Mouse (Mus musculus) CH12.LX (cell line): ENCODE measurements at regions not wholly inside any gene's neighbourhood (a gene's known extent, or its start where the extent isn't known, plus 50 kb on each side); places are given as distances from the start of the nearest gene placed in this dataset.

Experiments
- DNase-seq: peaks from one replicate; pipeline ENCODE4 v3.0.0-alpha.2; 2013; ENCODE audit errors: extremely low read depth
- H3K27ac ChIP-seq: 2 replicates; pipeline ENCODE4 v1.5.1; 2012; ENCODE audit warnings: low read depth, mild to moderate bottlenecking, control low read depth, moderate library complexity; ENCODE audit not compliant: insufficient read depth
- H3K27me3 ChIP-seq: replicated peaks from 2 replicates; pipeline ENCODE3; 2012; ENCODE audit warnings: inconsistent platforms
- H3K36me3 ChIP-seq, 2 experiments: replicated peaks in 1 of 2; 2 replicates each; pipeline versions ENCODE3 to v1.6.1; 2012; ENCODE audit warnings: inconsistent platforms in 1 of 2, low read length in 1 of 2, mild to moderate bottlenecking in 1 of 2, mixed read lengths in 1 of 2, moderate library complexity in 1 of 2; ENCODE audit not compliant: control insufficient read depth in 1 of 2, insufficient read depth in 1 of 2
- H3K4me1 ChIP-seq, 2 experiments: 2 replicates each; pipeline ENCODE4 v1.6.1; 2012; ENCODE audit warnings: inconsistent platforms in 1 of 2, moderate library complexity in 1 of 2; ENCODE audit not compliant: insufficient read depth in 2 of 2, control insufficient read depth in 1 of 2
- H3K4me2 ChIP-seq: 2 replicates; pipeline ENCODE4 v1.6.1; 2012; ENCODE audit warnings: low read depth, mild to moderate bottlenecking, control low read depth; ENCODE audit not compliant: poor library complexity, insufficient read depth, severe bottlenecking
- H3K4me3 ChIP-seq, 3 experiments: fragments of 150-350 bp in 1 of 3; sonication (generic) in 1 of 3; replicated peaks in 1 of 3; 2 replicates each; pipeline versions ENCODE3 to v1.5.1; 2011 to 2012; ENCODE audit warnings: low read depth in 2 of 3, low read length in 2 of 3, mild to moderate bottlenecking in 2 of 3, moderate library complexity in 2 of 3, control low read depth in 1 of 3, improper control_type of control experiment in 1 of 3, inconsistent platforms in 1 of 3, mixed read lengths in 1 of 3; ENCODE audit not compliant: poor library complexity in 1 of 3
- H3K79me2 ChIP-seq: replicated peaks from 2 replicates; pipeline ENCODE4 v1.6.1; 2012; ENCODE audit warnings: mild to moderate bottlenecking, moderate library complexity; ENCODE audit not compliant: control insufficient read depth, poor library complexity, insufficient read depth, severe bottlenecking; ENCODE audit errors: extremely low read depth
- H3K9ac ChIP-seq: 2 replicates; pipeline ENCODE4 v1.6.1; 2012; ENCODE audit warnings: low read depth, mild to moderate bottlenecking, control low read depth, moderate library complexity; ENCODE audit not compliant: insufficient read depth
- H3K9me3 ChIP-seq: replicated peaks from 2 replicates; pipeline ENCODE3; 2012; ENCODE audit warnings: low read length, inconsistent platforms, mixed read lengths
- CHD1 ChIP-seq: IDR thresholded peaks from 2 replicates; pipeline ENCODE4 v1.6.1; 2012; ENCODE audit warnings: low read depth, low read length, improper control_type of control experiment, inconsistent platforms
- CTCF ChIP-seq, 2 experiments: IDR thresholded peaks in 1 of 2; conservative IDR thresholded peaks in 1 of 2; 2 replicates each; pipeline ENCODE4 v1.5.1; 2011 to 2012; ENCODE audit warnings: low read depth in 2 of 2, low read length in 2 of 2, improper control_type of control experiment in 1 of 2, inconsistent platforms in 1 of 2, mild to moderate bottlenecking in 1 of 2, moderate library complexity in 1 of 2
- ETS1 ChIP-seq: conservative IDR thresholded peaks from 2 replicates; pipeline ENCODE4 v1.6.1; 2012; ENCODE audit warnings: low read depth, mild to moderate bottlenecking, inconsistent platforms, low read length, improper control_type of control experiment, moderate library complexity
- HCFC1 ChIP-seq: IDR thresholded peaks from 2 replicates; pipeline ENCODE4 v1.6.1; 2012; ENCODE audit warnings: low read depth, mild to moderate bottlenecking, inconsistent platforms, low read length, improper control_type of control experiment
- IRF4 ChIP-seq: IDR thresholded peaks from 2 replicates; pipeline ENCODE4 v1.6.1; 2014; ENCODE audit warnings: low read depth, mild to moderate bottlenecking, inconsistent platforms, low read length, improper control_type of control experiment
- JUN ChIP-seq: IDR thresholded peaks from 2 replicates; pipeline ENCODE4 v1.6.1; 2011; ENCODE audit warnings: low read depth, mild to moderate bottlenecking, low read length, improper control_type of control experiment, moderate library complexity; ENCODE audit not compliant: insufficient read depth
- JUND ChIP-seq: conservative IDR thresholded peaks from 2 replicates; pipeline ENCODE4 v1.6.1; 2011; ENCODE audit warnings: low read depth, low read length, improper control_type of control experiment
- KAT2A ChIP-seq: IDR thresholded peaks from 2 replicates; pipeline ENCODE4 v1.6.1; 2012; ENCODE audit warnings: low read length, improper control_type of control experiment, inconsistent platforms; ENCODE audit not compliant: insufficient replicate concordance
- MAFK ChIP-seq: IDR thresholded peaks from 2 replicates; pipeline ENCODE4 v1.6.1; 2011; ENCODE audit warnings: low read length, improper control_type of control experiment; ENCODE audit not compliant: insufficient replicate concordance
- MXI1 ChIP-seq: IDR thresholded peaks from 2 replicates; pipeline ENCODE4 v1.6.1; 2011; ENCODE audit warnings: mild to moderate bottlenecking, low read depth, low read length, improper control_type of control experiment
- PAX5 ChIP-seq: IDR thresholded peaks from 2 replicates; pipeline ENCODE4 v1.6.1; 2012; ENCODE audit warnings: low read length, inconsistent platforms, mixed read lengths
- POLR2A ChIP-seq: IDR thresholded peaks from 2 replicates; pipeline ENCODE4 v1.6.1; 2011; ENCODE audit warnings: low read depth, mild to moderate bottlenecking, improper control_type of control experiment, low read length
- POLR2AphosphoS2 ChIP-seq: IDR thresholded peaks from 2 replicates; pipeline ENCODE4 v1.6.1; 2011; ENCODE audit warnings: low read depth, low read length, improper control_type of control experiment
- RAD21 ChIP-seq: IDR thresholded peaks from 2 replicates; pipeline ENCODE4 v1.6.1; 2011; ENCODE audit warnings: low read depth, mild to moderate bottlenecking, low read length, improper control_type of control experiment, moderate library complexity
- RCOR1 ChIP-seq: conservative IDR thresholded peaks from 2 replicates; pipeline ENCODE4 v1.6.1; 2012; ENCODE audit warnings: low read depth, mild to moderate bottlenecking, inconsistent platforms, low read length, improper control_type of control experiment
- UBTF ChIP-seq: IDR thresholded peaks from 2 replicates; pipeline ENCODE4 v1.6.1; 2012; ENCODE audit warnings: low read depth, mild to moderate bottlenecking, inconsistent platforms, low read length, improper control_type of control experiment, moderate library complexity
- ZMIZ1 ChIP-seq: IDR thresholded peaks from 2 replicates; pipeline ENCODE4 v1.6.1; 2012; ENCODE audit warnings: low read depth, mild to moderate bottlenecking, inconsistent platforms, low read length, improper control_type of control experiment
- dilution Hi-C: fragments of 300-500 bp; cut with MboI; formaldehyde crosslinking; loops from 2 replicates; pipeline ENCODE4 v1.14.3; 2020; ENCODE audit warnings: low sequenced_read_pairs; ENCODE audit not compliant: extremely low pct_unique_long_range_greater_than_20kb, extremely low pct_ligation_motif_present
- in situ Hi-C: fragments of 300-500 bp; cut with MboI; formaldehyde crosslinking; loops from 3 replicates; pipeline ENCODE4 v1.14.3; 2019; ENCODE audit warnings: low sequenced_read_pairs, low pct_ligation_motif_present, low pct_unique_long_range_greater_than_20kb, mixed read lengths

DNA sequence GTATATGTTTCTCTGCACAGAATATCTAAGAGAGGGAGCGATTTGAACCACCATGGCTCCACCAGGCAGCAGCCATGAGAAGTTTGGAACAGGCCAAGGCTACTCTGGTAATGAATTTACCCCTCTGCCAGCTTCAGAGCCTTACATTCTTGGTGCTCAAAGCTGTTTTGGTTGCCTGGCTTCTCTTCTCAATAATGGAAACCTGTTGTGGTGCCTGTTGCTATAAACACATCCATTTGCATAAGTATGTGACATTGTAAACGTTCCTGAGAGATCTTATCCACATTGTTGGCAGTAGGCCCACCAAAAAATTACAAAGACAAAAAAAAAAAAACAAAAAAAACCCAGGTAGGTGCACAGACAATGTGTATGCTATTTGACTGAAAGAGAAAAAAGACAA lies 203.2 kb downstream of the Barx2 start:
- Histone ChIP-seq H3K36me3 (no peaks in the 10 kb centered on the region), H3K4me1 (peaks cover 0 to 5% of the 10 kb centered on the region in 2 experiments; a peak in 1 of 4 replicates), H3K4me2 (no peak overlapping the region), H3K9me3 (no peaks in the 10 kb centered on the region), H3K27me3 (no peaks in the 10 kb centered on the region), H3K27ac (no peak overlapping the region), H3K79me2 (no peaks in the 10 kb centered on the region), H3K9ac (no peak overlapping the region), H3K4me3 (no peak overlapping the region)
- in situ Hi-C loops, result no loop called here
- TF ChIP-seq UBTF (no peak), MXI1 (no peak)
- dilution Hi-C loops, result no loop called here
- no peak for DNase-seq

DNA sequence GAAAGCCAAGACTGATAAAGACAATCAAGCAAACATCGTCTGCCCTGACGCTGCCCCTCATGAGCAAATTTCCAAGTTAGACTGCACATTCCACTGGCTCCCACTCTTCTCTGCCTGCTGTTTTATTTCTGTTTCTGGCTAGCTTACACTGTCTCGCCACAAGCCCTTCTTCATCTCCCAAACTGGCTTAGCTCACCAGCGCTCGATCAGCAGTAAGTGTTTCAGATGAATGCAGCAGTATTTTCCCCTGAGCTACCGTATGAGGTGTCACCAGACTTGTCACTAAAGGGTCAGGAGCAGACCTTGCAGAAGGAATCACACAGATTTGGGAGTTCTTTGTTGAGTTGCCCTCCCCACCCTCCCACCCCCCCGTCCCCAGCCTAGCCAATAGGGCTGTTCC lies 206.6 kb downstream of the Barx2 start:
- Histone ChIP-seq H3K4me2 (no peak overlapping the region), H3K27me3 (no peaks in the 10 kb centered on the region), H3K79me2 (no peaks in the 10 kb centered on the region), H3K4me1 (peaks cover 2 to 5% of the 10 kb centered on the region in 2 experiments; a peak in 1 of 4 replicates), H3K9ac (no peak overlapping the region), H3K36me3 (no peaks in the 10 kb centered on the region), H3K27ac (no peak overlapping the region)
- in situ Hi-C loops (no loop called here), dilution Hi-C loops (no loop called here)
- DNase-seq, result no peak
- TF ChIP-seq JUN (no peak), RCOR1 (no peak), CHD1 (no peak), ETS1 (no peak), ZMIZ1 (no peak), KAT2A (no peak), IRF4 (no peak), PAX5 (no peak), CTCF (conservative IDR thresholded peaks at IDR 0.05 in 1 of 2, IDR thresholded peaks at IDR 0.05 in 1 of 2; ENCODE audit: low read depth in 2 of 2, low read length in 2 of 2) (no peak), POLR2AphosphoS2 (no peak), RAD21 (no peak), HCFC1 (no peak), POLR2A (no peak), JUND (no peak), MAFK (no peak)
- TF ChIP-seq, all 38 proteins: peak for 0
- Histone ChIP-seq H3K4me3 (no peak overlapping the region), H3K9me3 (no peaks in the 10 kb centered on the region)
